Mouse (Mus musculus) forebrain, embryonic 11.5 days (tissue): ENCODE results near the gene Pbdc1. TPM values are rescaled to one million over a fixed set of nuclear protein-coding genes. Genes with fewer than 3 reads are reported as not detected.
"Not testable (repeated sequence)": the region's sequence is repeated elsewhere in the genome, so short reads cannot be mapped to it uniquely, and the experiment has no call there.

Source experiments
- ATAC-seq: fragments of 200-750 bp; cut with Nextera tagmentation; replicated peaks from 2 replicates; pipeline ENCODE4 v1.8.0; 2017; ENCODE audit warnings: moderate TSS enrichment; ENCODE audit not compliant: low FRiP score
- DNase-seq: peaks from one replicate; pipeline ENCODE4 v3.0.0-alpha.2; 2017; ENCODE audit warnings: low spot score
- H3K27ac ChIP-seq: fragments of 300-500 bp; sonication (generic); 2 replicates; pipeline ENCODE4 v1.5.1; 2014; ENCODE audit warnings: low read depth, low read length
- H3K27me3 ChIP-seq: fragments of 300-500 bp; sonication (generic); 2 replicates; pipeline ENCODE4 v1.6.1; 2014; ENCODE audit warnings: mild to moderate bottlenecking, low read length, mixed read lengths; ENCODE audit not compliant: control insufficient read depth, insufficient read depth
- H3K36me3 ChIP-seq: fragments of 300-500 bp; sonication (generic); 2 replicates; pipeline ENCODE4 v1.6.1; 2014; ENCODE audit warnings: mild to moderate bottlenecking, low read length, moderate library complexity, mixed read lengths; ENCODE audit not compliant: control insufficient read depth, insufficient read depth
- H3K4me1 ChIP-seq: fragments of 300-500 bp; sonication (generic); replicated peaks from 2 replicates; pipeline ENCODE4 v1.6.1; 2014; ENCODE audit warnings: low read length, mixed read lengths; ENCODE audit not compliant: control insufficient read depth, insufficient read depth
- H3K4me2 ChIP-seq: fragments of 300-500 bp; sonication (generic); 2 replicates; pipeline ENCODE4 v1.6.1; 2014; ENCODE audit warnings: low read depth, mild to moderate bottlenecking, low read length, moderate library complexity, mixed read lengths; ENCODE audit not compliant: severe bottlenecking
- H3K4me3 ChIP-seq: fragments of 300-500 bp; sonication (generic); 2 replicates; pipeline ENCODE4 v1.5.1; 2014; ENCODE audit warnings: low read depth, low read length
- H3K9ac ChIP-seq: fragments of 300-500 bp; sonication (generic); 2 replicates; pipeline ENCODE4 v1.6.1; 2014; ENCODE audit warnings: low read length
- H3K9me3 ChIP-seq: fragments of 300-500 bp; sonication (generic); 2 replicates; pipeline ENCODE4 v1.6.1; 2016; ENCODE audit warnings: low read length, mixed read lengths; ENCODE audit not compliant: control insufficient read depth
- WGBS: fragments of 180-500 bp; shearing (Covaris S2); extraction: QIAGEN DNeasy Blood & Tissue Kit; methylation state at CpG from one replicate; pipeline ENCODE4 v1.1.7; 2014; 5-methylcytosine and 5-hydroxymethylcytosine counted together
- polyA plus RNA-seq: library from polyadenylated mRNA; unstranded; fragments of >200 nt; fragmentation: Nextera tagmentation; extraction: Ambion mirVana; gene quantifications from 2 replicates; pipeline ENCODE4 v1.2.1, GENCODE M21; 2014

Gene Pbdc1
- polyA plus RNA-seq, result 68.2 and 73.3 TPM in 2 replicates

DNA sequence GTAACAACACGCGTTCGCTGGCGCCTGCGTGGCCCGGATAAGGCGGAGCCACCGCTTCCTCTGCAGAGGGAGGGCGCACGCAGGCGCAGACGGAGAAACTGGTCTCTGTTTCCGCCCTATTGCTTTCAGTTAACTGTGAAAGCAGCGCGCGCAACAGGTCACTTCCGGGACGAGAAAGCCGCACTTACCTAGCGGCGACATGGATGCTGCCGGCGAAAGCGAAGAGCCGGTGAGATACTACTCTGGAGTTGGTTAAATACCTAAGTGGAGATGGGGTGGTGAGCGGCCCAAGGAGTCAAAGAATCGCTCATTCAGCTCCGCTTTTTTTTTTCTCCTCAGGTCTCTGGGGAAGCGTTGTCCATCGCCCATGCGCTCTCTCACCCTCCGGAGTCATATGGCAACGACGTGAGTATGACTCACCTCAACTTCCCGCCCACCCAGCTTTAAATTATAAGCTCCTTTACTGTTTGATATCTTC is at the start of gene Pbdc1:
Pbdc1 (plus strand) TSS at position 142 of the 478 bp plus-strand sequence.
- 2% methylated on average over 35 of the region's 35 CpGs for WGBS

GRCm38 (mm10) chrX:105037666-105038065 is 41.9 kb upstream of the Pbdc1 start:
- WGBS, result 94% methylated on average over 3 of the region's 3 CpGs
- H3K4me3 ChIP-seq, result no peak overlapping the region
- no peaks in the 10 kb centered on the region; the same call in 1 of the 2 replicates for H3K27me3 ChIP-seq
- DNase-seq (no peak), ATAC-seq (no peak)
- H3K4me2 ChIP-seq, result no peak overlapping the region
- no peaks in the 10 kb centered on the region for H3K4me1 ChIP-seq
- H3K9me3 ChIP-seq, result no peaks in the 10 kb centered on the region
- no peaks in the 10 kb centered on the region; the same call in 1 of the 2 replicates for H3K36me3 ChIP-seq
- H3K27ac ChIP-seq, result no peak overlapping the region
- H3K9ac ChIP-seq, result no peak overlapping the region

More for the DNA sequence above, at the start of gene Pbdc1:
- peak within 1 kb of the TSS; percentile 49 for H3K4me3 ChIP-seq
- peak within 1 kb of the TSS; percentile 69 for H3K4me2 ChIP-seq
- no peaks in the 10 kb centered on the region for H3K9me3 ChIP-seq
- H3K36me3 ChIP-seq, result no peaks in the 10 kb centered on the region
- no peak within 1 kb of the TSS for H3K27ac ChIP-seq
- peak within 1 kb of the TSS; percentile 57 for H3K9ac ChIP-seq
- no peaks in the 10 kb centered on the region for H3K4me1 ChIP-seq
- no peaks in the 10 kb centered on the region for H3K27me3 ChIP-seq
- peak; percentile 91 for DNase-seq
- ATAC-seq, result peak; percentile 99

GRCm38 (mm10) chrX:105064294-105064693 is 15.3 kb upstream of the Pbdc1 start:
- DNase-seq (no peak), ATAC-seq (no peak)
- no peak overlapping the region for H3K4me2 ChIP-seq
- WGBS, result 93% methylated on average over 10 of the region's 10 CpGs
- H3K4me3 ChIP-seq, result no peak overlapping the region
- H3K27me3 ChIP-seq, result no peaks in the 10 kb centered on the region
- no peak overlapping the region for H3K27ac ChIP-seq
- no peaks in the 10 kb centered on the region; the same call in 1 of the 2 replicates for H3K36me3 ChIP-seq
- no peak overlapping the region for H3K9ac ChIP-seq
- no peaks in the 10 kb centered on the region for H3K9me3 ChIP-seq
- peaks cover 4% of the 10 kb centered on the region; the same call in 1 of the 2 replicates for H3K4me1 ChIP-seq

DNA sequence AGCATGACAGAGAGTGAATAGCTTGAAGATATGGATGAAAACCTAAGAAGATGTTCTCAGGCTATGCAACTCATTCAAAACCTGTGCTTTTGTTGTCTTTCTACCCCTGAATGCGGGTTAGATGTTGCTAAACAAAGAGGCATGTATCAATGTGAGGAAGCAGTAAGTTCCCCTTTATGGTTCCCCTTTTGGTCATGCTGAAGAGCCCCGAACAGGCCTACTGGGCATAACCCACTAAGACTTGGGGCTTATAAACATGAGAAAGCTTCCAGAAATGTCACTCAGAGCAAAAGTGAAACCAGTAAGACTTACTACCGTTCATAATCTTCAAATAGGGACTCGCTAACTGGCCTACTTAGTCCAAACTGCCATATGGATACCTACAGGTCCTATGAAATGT is 14.8 kb upstream of the Pbdc1 start:
- 95% methylated on average over 4 of the region's 4 CpGs for WGBS
- Histone ChIP-seq H3K36me3 (no peaks in the 10 kb centered on the region; the same call in 1 of the 2 replicates), H3K4me2 (no peak overlapping the region), H3K9ac (no peak overlapping the region), H3K27me3 (no peaks in the 10 kb centered on the region), H3K4me1 (peaks cover 4% of the 10 kb centered on the region; the same call in 1 of the 2 replicates), H3K9me3 (no peaks in the 10 kb centered on the region), H3K4me3 (no peak overlapping the region), H3K27ac (no peak overlapping the region)
- ATAC-seq (no peak), DNase-seq (no peak)

- ATAC-seq, result peak; percentile 94
- Histone ChIP-seq H3K9me3 (no peaks in the 10 kb centered on the region), H3K4me3 (peak overlapping the region; percentile 59), H3K4me1 (peaks cover 4% of the 10 kb centered on the region; the same call in 1 of the 2 replicates), H3K9ac (peak overlapping the region; percentile 65), H3K4me2 (peak overlapping the region; percentile 61), H3K36me3 (no peaks in the 10 kb centered on the region), H3K27me3 (no peaks in the 10 kb centered on the region), H3K27ac (peak overlapping the region; percentile 62; the same call in 1 of the 2 replicates)
- 2% methylated on average over 32 of the region's 32 CpGs for WGBS
- peak; percentile 75 for DNase-seq
Measured at GRCm38 (mm10) chrX:105069671-105070503, 9.7 kb upstream of the Pbdc1 start.

- DNase-seq (no peak), ATAC-seq (peak; percentile 57)
- WGBS, result 3% methylated on average over 12 of the region's 12 CpGs
- Histone ChIP-seq H3K9ac (peak overlapping the region; percentile 50), H3K4me1 (no peaks in the 10 kb centered on the region), H3K36me3 (no peaks in the 10 kb centered on the region), H3K4me3 (peak overlapping the region; percentile 49), H3K4me2 (peak overlapping the region; percentile 69), H3K27me3 (no peaks in the 10 kb centered on the region), H3K27ac (no peak overlapping the region), H3K9me3 (no peaks in the 10 kb centered on the region)
Measured at GRCm38 (mm10) chrX:105079151-105079550, 405 bp upstream of the Pbdc1 start.

- H3K4me3 ChIP-seq, result peak overlapping the region; percentile 49
- H3K4me1 ChIP-seq, result no peaks in the 10 kb centered on the region
- H3K36me3 ChIP-seq, result no peaks in the 10 kb centered on the region
- 11% methylated on average over 8 of the region's 8 CpGs for WGBS
- no peaks in the 10 kb centered on the region for H3K9me3 ChIP-seq
- no peak overlapping the region for H3K27ac ChIP-seq
- ATAC-seq (no peak), DNase-seq (no peak)
- peak overlapping the region; percentile 57 for H3K9ac ChIP-seq
- peak overlapping the region; percentile 60 for H3K4me2 ChIP-seq
- peaks cover under 1% of the 10 kb centered on the region; the same call in 1 of the 2 replicates for H3K27me3 ChIP-seq
Measured at GRCm38 (mm10) chrX:105080096-105080495, 540 bp downstream of the Pbdc1 start.

GRCm38 (mm10) chrX:105083013-105083412 is 3.5 kb downstream of the Pbdc1 start:
- H3K9ac ChIP-seq, ATAC-seq, H3K27me3 ChIP-seq, H3K4me1 ChIP-seq, H3K9me3 ChIP-seq, H3K27ac ChIP-seq, H3K36me3 ChIP-seq, H3K4me2 ChIP-seq, H3K4me3 ChIP-seq, DNase-seq: not testable (repeated sequence)
- WGBS, result 89% methylated on average over 7 of the region's 7 CpGs
